Mouse (Mus musculus) heart, adult 18-20 months (tissue): ENCODE results near the gene Timm17a. TPM values are rescaled to one million over a fixed set of nuclear protein-coding genes. Genes with fewer than 3 reads are reported as not detected.

ENCODE experiments used
- DNase-seq, 2 experiments: peaks; one replicate each; pipeline ENCODE4 v3.0.0; 2021 to 2022; ENCODE audit warnings: mixed read lengths in 1 of 2
- long read RNA-seq, 2 experiments: library from polyadenylated mRNA; stranded (forward); transcript quantifications; one replicate each; pipeline ENCODE4 v2.0.0; 2021
- total RNA-seq, 2 experiments: library from RNA; stranded (reverse); gene quantifications; 2 replicates each; pipeline ENCODE4 v1.2.3; 2021

Timm17a gene
- total RNA-seq, result 100 to 1,000 TPM; 390 to 405 TPM
- long read RNA-seq, experiment 1, full-length matches to known transcripts, result 339 of 362 reads
- long read RNA-seq, experiment 1, partial matches to known transcripts, result 16 of 362 reads
- long read RNA-seq, experiment 1, other reads (novel, unspliced or antisense), result 7 of 362 reads
- long read RNA-seq, experiment 2, full-length matches to known transcripts, result 189 of 197 reads
- long read RNA-seq, experiment 2, partial matches to known transcripts, result 6 of 197 reads
- long read RNA-seq, experiment 2, other reads (novel, unspliced or antisense), result 2 of 197 reads

GRCm38 (mm10) chr1:135313284-135314031 lies at the start of gene Timm17a:
Gene Timm17a (minus strand): TSS chr1:135313778.
- DNase-seq, result peak; percentile 94 to 96

- no peak for DNase-seq
Measured at GRCm38 (mm10) chr1:135362115-135362514, 48.5 kb upstream of the Timm17a start.

- no peak for DNase-seq
Measured at GRCm38 (mm10) chr1:135361491-135361890, 47.9 kb upstream of the Timm17a start.

- DNase-seq, result peak in 1 of 2 experiments; percentile 38
Measured at GRCm38 (mm10) chr1:135359071-135359470, 45.5 kb upstream of the Timm17a start.

GRCm38 (mm10) chr1:135351953-135352352 lies 38.4 kb upstream of the Timm17a start:
- DNase-seq, result peak; percentile 55 to 81

- peak; percentile 63 to 77 for DNase-seq
Measured at GRCm38 (mm10) chr1:135347498-135348169, 34.1 kb upstream of the Timm17a start.

- no peak for DNase-seq
Measured at GRCm38 (mm10) chr1:135346891-135347290, 33.3 kb upstream of the Timm17a start.

- DNase-seq, result no peak
Measured at GRCm38 (mm10) chr1:135344026-135344425, 30.4 kb upstream of the Timm17a start.

GRCm38 (mm10) chr1:135341947-135342346 lies 28.4 kb upstream of the Timm17a start:
- DNase-seq, result no peak

GRCm38 (mm10) chr1:135330578-135330977 lies 17.0 kb upstream of the Timm17a start:
- no peak for DNase-seq

- no peak for DNase-seq
Measured at GRCm38 (mm10) chr1:135328368-135328767, 14.8 kb upstream of the Timm17a start.

- DNase-seq, result no peak
Measured at GRCm38 (mm10) chr1:135325934-135326333, 12.4 kb upstream of the Timm17a start.

GRCm38 (mm10) chr1:135324571-135324970 lies 11.0 kb upstream of the Timm17a start, which contains the start of gene Lmod1:
Gene Lmod1 (plus strand): TSS chr1:135324807.
- peak in 1 of 2 experiments; percentile 22 for DNase-seq

GRCm38 (mm10) chr1:135323367-135323901 lies 9.9 kb upstream of the Timm17a start:
- no peak for DNase-seq

GRCm38 (mm10) chr1:135312201-135312600 lies 1.4 kb downstream of the Timm17a start:
- no peak for DNase-seq

GRCm38 (mm10) chr1:135311356-135311755 lies 2.2 kb downstream of the Timm17a start:
- no peak for DNase-seq

- DNase-seq, result no peak
Measured at GRCm38 (mm10) chr1:135290908-135291307, 22.7 kb downstream of the Timm17a start.

- DNase-seq, result peak in 1 of 2 experiments; percentile 40
Measured at GRCm38 (mm10) chr1:135286311-135286710, 27.3 kb downstream of the Timm17a start.

GRCm38 (mm10) chr1:135283826-135284291 lies 29.7 kb downstream of the Timm17a start, which contains the start of gene Rnpep:
Gene Rnpep (minus strand): TSS chr1:135284084.
- DNase-seq, result peak; percentile 81

GRCm38 (mm10) chr1:135283287-135283825 lies 30.2 kb downstream of the Timm17a start:
- DNase-seq, result peak; percentile 52 to 57

- peak; percentile 61 to 77 for DNase-seq
Measured at GRCm38 (mm10) chr1:135282536-135283286, 30.9 kb downstream of the Timm17a start.
